Mouse (Mus musculus) small intestine, adult 2 months (tissue): Measurements from ENCODE around the gene Mbnl3. TPM values are rescaled to one million over a fixed set of nuclear protein-coding genes. Genes with fewer than 3 reads are reported as not detected.

Experiments used
- H3K27ac ChIP-seq: fragments of 200-500 bp; 2 replicates; pipeline ENCODE4 v1.5.1; 2012; ENCODE audit warnings: low read depth, low read length, control low read depth, inconsistent platforms; ENCODE audit not compliant: insufficient read depth
- H3K27me3 ChIP-seq: fragments of 200-500 bp; 2 replicates; pipeline ENCODE4 v1.6.1; 2012; ENCODE audit warnings: mild to moderate bottlenecking, moderate library complexity, low read length, inconsistent platforms; ENCODE audit not compliant: control insufficient read depth, insufficient read depth
- H3K36me3 ChIP-seq: fragments of 200-500 bp; 2 replicates; pipeline ENCODE4 v1.6.1; 2012; ENCODE audit warnings: mild to moderate bottlenecking, low read length, control low read depth, inconsistent platforms; ENCODE audit not compliant: control insufficient read depth, insufficient read depth
- H3K4me1 ChIP-seq: fragments of 200-500 bp; 2 replicates; pipeline ENCODE4 v1.6.1; 2012; ENCODE audit warnings: low read length, inconsistent platforms, mixed read lengths; ENCODE audit not compliant: control insufficient read depth, insufficient read depth, insufficient read length
- H3K4me3 ChIP-seq: fragments of 200-500 bp; 2 replicates; pipeline ENCODE4 v1.5.1; 2012; ENCODE audit warnings: low read depth, mild to moderate bottlenecking, control low read depth, inconsistent platforms, low read length, moderate library complexity
- CTCF ChIP-seq: fragments of 200-500 bp; IDR thresholded peaks from 2 replicates; pipeline ENCODE4 v1.5.1; 2012; ENCODE audit warnings: low read depth, mild to moderate bottlenecking, control low read depth, inconsistent platforms, low read length, moderate library complexity, mixed read lengths; ENCODE audit not compliant: insufficient replicate concordance, insufficient read length; ENCODE audit errors: extremely low read depth
- POLR2A ChIP-seq: fragments of 200-500 bp; IDR thresholded peaks from 2 replicates; pipeline ENCODE4 v1.6.1; 2012; ENCODE audit warnings: low read depth, mild to moderate bottlenecking, control low read depth, inconsistent platforms, low read length, moderate library complexity
- WGBS: fragments of 180-500 bp; shearing (Covaris S2); methylation state at CpG from one replicate; pipeline ENCODE4 v1.1.7; 2018; 5-methylcytosine and 5-hydroxymethylcytosine counted together
- polyA plus RNA-seq: library from polyadenylated mRNA; depleted of rRNA; stranded (reverse); fragments of >200 nt; gene quantifications from 2 replicates; pipeline ENCODE4 v1.2.3, GENCODE M21; 2012; rRNA removed

Mbnl3 gene
- polyA plus RNA-seq, 1 experiment, result 2.4 TPM

DNA sequence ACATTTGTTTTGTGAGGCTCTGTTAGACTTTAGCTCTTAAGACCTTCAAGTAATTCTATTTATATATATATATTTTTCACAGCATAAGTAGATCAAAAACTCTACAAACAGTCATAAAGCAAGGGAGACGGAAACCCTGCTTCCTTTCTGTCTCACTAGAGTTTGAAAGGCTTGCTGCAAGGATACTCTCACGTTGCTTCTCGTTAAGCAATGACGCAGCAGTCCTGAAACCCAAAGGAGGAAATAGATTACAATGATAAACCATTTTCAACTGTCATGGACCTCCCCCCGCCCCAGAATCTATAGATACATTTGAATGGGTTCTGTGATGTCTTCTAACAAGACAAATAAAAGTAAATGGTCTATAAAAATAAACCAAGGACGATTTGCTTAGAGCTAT is 121.4 kb downstream of the Mbnl3 start:
- Histone ChIP-seq H3K4me3 (no peak overlapping the region), H3K27me3 (no peaks in the 10 kb centered on the region), H3K4me1 (no peaks in the 10 kb centered on the region), H3K36me3 (no peaks in the 10 kb centered on the region), H3K27ac (no peak overlapping the region)
- 55% methylated on average over 6 of the region's 6 CpGs for WGBS
- TF ChIP-seq CTCF (no peak), POLR2A (no peak)

DNA sequence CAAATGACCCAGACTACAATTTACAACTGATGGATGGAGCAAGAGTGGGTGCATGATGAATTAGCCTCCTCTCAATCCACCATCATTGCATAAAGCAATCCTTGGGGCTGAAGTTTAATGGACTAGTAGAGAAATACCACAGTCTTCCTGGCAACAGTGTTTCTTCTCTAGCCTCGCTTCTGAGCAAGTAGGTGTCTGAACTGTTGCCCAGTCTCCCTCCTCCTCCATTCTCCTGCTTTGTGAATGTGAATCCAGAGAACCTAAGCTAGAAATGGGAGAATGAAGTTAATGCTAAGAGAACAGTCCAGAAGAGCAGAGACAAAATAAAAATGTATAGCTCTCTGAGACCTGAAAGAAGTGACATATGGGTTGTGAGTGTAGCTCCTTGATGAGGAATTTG is 122.1 kb downstream of the Mbnl3 start:
- H3K27me3 ChIP-seq, result no peaks in the 10 kb centered on the region
- WGBS, result 92% methylated on average over 1 of the region's 1 CpGs
- H3K4me1 ChIP-seq, result no peaks in the 10 kb centered on the region
- no peak overlapping the region for H3K27ac ChIP-seq
- no peak for TF ChIP-seq CTCF
- TF ChIP-seq POLR2A, result no peak
- H3K4me3 ChIP-seq, result no peak overlapping the region
- no peaks in the 10 kb centered on the region for H3K36me3 ChIP-seq

DNA sequence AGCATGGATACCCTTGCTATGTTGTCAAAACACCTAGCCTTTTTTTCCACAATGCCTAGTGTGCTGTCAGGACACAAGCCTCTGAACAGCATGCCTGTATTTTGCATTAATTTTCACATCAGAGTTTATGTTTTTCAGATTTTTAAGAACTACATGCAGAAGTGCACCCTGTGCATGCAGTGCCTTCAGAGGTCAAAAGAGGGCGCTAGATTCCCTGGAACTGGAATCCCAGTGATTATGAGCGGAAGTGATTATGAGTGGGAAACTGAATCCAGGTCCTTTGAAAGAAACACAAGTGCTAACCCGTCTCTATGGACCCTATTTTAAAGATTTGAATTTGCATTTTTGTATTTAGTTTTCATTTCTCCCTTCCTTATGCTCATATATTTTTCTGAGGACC is 129.6 kb downstream of the Mbnl3 start:
- peaks cover 2% of the 10 kb centered on the region for H3K4me1 ChIP-seq
- no peaks in the 10 kb centered on the region for H3K36me3 ChIP-seq
- no peaks in the 10 kb centered on the region for H3K27me3 ChIP-seq
- H3K27ac ChIP-seq, result no peak overlapping the region
- H3K4me3 ChIP-seq, result no peak overlapping the region
- WGBS, result 35% methylated on average over 3 of the region's 3 CpGs
- TF ChIP-seq POLR2A, result no peak
- no peak for TF ChIP-seq CTCF

Other genes with a start within 250 kb of the Mbnl3 start
- 0.38 and 1.5 TPM in 2 replicates for gene Rap2c, start 188.5 kb downstream of the Mbnl3 start, polyA plus RNA-seq